Mouse (Mus musculus) fat pad, adult 2 months (tissue): ENCODE measurements around the gene Mc3r.

Experiments
- DNase-seq: peaks from one replicate; pipeline ENCODE4 v3.0.0-alpha.2; 2011; ENCODE audit warnings: low read depth, low spot score; ENCODE audit errors: extremely low read depth

Mc3r gene

GRCm38 (mm10) chr2:172249336-172249735 is 1.0 kb downstream of the Mc3r start:
- no peak for DNase-seq

DNA sequence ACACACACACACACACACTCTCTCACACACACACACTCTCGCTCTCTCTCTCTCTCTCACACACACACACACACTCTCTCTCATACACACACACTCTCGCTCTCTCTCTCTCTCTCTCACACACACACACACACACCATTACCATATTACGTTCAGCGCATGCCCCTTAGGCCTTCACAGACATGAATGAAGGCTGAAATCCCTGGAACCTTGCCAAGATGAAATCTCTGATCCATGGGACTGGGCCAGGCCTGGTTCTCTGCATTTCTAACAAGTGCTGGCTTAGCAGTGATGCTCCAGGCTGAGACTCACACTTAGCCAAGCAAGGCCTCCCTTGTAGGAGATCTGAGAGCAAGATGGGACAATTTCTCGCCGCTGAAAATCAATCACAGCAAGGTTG is 8.1 kb downstream of the Mc3r start:
- DNase-seq, result no peak

DNA sequence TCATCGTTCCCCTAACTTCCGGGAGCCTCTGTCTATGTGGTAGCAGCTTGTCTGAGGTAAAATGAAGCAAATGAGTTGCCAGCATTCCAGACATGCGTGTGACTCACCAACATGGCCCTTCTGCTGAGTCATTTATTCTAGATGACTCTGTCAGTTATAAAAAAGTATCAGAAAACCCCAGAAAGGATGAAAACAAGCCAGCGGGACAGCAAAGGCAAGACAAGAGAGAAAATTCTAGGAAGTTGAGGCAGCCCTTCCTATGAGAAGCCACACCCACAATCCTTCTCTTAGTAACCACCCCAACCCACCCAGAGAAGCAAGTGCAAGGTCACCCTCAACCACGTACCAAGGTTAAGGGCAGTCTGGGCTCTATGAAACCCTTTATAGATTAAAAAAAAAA is 8.7 kb downstream of the Mc3r start:
- no peak for DNase-seq

- no peak for DNase-seq
Measured at GRCm38 (mm10) chr2:172257471-172258065, 9.3 kb downstream of the Mc3r start.

GRCm38 (mm10) chr2:172260064-172260463 is 11.8 kb downstream of the Mc3r start:
- DNase-seq, result no peak

GRCm38 (mm10) chr2:172261441-172261840 is 13.1 kb downstream of the Mc3r start:
- no peak for DNase-seq

GRCm38 (mm10) chr2:172263216-172263615 is 14.9 kb downstream of the Mc3r start:
- DNase-seq, result no peak

DNA sequence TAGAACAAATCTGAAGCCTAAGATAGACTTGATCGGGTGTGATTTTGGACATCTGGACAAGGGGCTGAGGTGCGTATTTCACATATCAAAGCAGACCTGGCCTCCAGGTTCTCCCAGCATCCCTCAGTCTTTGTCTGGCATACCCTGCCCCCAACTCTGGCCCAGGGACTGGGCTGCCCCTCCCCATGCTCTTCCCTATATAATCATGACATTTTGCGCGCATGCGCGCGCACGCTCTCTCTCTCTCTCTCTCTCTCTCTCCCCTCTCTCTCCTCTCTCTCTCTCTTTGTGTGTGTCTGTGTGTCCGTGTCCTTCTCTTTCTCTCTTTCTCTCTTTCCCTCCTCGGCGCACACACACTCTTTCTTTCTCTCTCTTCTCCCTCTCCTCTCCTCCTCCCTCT is 21.6 kb downstream of the Mc3r start:
- no peak for DNase-seq

GRCm38 (mm10) chr2:172270485-172270944 is 22.2 kb downstream of the Mc3r start:
- DNase-seq, result no peak

DNA sequence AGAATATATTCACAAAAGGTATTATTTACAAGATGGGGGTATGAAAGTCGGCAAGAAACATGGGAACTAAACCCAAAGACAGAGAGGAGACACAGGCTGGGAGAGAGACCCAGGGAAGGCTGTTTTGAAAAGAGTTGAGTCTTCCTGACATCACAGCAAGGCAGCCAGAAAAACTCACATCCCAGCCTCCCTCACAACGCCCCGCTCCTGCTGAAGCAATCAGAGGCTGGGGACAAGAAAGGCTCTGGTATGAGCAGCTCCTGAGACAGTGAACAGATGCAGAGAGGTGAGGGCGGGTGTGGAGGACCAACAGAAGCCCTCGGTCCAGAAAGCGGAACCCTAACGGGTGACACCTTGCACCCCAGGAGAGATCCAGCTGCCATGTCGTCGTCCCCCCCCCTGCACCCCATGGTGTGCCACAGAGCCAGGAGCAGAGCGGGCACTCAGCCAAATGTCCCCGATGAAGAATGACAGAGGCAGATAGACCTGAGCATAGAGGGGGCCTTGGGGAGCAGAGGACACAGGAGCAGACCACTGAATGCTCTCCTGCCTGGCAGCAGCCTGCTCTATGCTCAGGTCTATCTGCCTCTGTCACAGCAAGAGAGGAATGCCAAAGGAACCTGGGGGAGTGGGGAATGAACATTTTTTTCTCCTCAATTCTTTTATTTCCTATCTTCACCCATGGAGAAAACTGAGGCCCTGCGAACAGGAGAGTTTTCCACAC is 22.8 kb downstream of the Mc3r start:
- no peak for DNase-seq

DNA sequence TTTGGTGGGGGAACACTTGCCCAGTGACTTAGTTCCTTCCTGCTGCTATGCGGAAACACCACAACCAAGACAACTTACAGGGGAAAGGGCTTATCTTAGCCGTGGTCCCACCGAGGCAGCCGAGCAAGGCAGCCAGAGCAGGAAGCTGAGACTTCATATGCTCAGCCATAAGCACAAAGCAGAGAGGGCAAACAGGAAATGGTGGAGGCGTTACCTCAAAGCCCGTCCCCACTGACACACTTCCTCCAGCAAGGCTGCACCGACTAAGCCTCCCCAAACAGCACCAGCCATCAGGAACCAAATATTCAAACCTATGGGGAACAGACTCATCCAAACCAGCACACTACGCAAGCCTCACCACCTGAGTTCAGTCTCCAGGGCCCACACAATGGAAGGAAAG is 26.4 kb downstream of the Mc3r start:
- DNase-seq, result no peak

GRCm38 (mm10) chr2:172276155-172276554 is 27.9 kb downstream of the Mc3r start:
- DNase-seq, result no peak

DNA sequence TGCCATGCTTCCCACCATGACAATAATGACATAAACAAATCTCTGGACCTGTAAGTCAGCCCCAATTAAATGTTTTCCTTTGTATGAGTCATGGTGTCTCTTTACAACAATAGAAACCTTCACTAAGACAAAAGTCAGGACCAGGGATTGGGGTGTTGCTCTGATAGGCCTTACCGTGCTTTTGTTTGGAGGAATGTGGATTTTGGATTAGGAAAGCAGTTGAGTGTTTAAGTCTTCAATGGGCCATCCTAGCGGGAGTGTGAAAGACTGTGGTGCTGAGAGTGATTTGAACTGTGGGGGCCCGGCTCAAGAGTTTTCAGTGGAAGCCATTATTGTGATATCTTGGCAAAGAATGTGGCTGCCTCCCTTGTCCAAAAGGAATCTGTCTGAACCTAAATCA is 30.7 kb downstream of the Mc3r start:
- DNase-seq, result no peak

GRCm38 (mm10) chr2:172282071-172282710 is 33.9 kb downstream of the Mc3r start:
- no peak for DNase-seq

DNA sequence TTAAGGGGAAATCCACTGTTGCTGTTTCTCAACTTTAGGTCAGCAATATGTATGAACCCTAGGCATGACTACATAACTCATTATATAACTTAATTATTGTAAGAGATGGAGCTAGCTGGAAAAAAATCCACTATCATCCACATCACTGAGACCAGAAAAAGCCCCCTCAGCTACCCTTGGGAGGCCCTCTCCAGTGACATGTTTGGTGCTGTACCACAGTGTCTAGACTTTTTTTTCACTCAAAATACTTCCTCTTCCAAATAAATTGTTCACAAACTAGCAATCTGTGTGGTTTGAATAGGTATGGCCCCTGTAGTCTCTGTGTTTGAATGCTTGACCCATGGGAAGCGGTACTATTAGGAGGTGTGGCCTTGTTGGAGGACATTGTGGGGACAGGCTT is 39.4 kb downstream of the Mc3r start:
- DNase-seq, result no peak

DNA sequence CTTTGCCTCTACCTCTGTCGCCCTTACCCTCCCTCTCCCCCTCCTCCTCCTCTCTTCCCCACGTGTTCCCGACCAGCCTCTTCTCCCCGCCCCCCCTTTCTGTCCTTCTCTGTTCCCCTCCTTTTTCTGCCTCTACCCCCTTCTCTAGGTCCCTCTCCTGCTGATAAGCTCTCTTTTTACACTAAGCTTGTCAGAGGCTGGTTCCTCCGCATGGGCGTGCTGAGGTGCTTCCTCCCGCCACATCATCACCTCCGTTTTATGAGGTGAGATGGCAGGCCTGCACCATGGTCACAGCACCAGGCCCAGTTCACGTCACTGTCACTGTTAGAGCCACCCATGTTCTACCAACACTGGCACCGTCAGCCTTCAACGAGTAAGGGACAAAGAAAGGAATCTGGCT is 40.7 kb downstream of the Mc3r start:
- DNase-seq, result no peak

DNA sequence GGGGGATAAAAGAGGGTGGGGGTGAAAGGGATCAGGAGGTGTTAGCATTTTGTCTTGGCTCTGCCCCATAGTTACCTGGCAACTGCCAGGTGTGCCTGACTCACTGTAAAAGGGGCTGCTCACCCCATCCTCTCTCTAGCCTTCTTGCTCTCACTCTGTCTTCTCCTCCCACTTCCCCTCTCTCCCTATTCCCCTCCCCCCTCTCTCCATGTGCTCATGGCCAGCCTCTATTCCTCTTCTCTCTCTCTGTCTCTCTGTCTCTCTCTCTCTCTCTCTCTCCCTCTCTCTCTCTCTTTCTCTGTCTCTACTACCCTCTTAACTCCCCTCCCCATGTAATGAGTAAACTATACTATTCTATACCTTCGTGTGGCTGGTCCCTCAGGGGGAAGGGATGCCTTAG is 41.3 kb downstream of the Mc3r start:
- no peak for DNase-seq

- no peak for DNase-seq
Measured at GRCm38 (mm10) chr2:172290474-172290873, 42.2 kb downstream of the Mc3r start.

DNA sequence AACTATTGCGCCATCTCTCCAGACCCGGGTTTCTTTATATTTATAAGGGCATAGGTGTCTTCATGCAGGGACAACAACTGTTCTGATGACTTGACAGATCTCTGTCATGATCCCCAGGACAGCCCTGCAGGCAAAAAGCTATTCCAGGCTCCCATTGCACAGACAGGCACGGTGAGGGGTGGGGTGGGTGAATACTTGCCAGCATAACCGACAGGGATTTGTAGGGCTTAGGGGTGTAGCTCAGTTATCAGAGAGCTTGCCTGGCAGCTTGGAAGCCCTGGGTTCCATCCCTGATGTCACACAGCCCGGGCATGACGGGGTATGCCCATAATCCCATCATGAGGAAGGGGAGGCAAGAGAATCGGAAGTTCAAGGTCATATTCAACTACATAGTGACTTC is 42.7 kb downstream of the Mc3r start:
- DNase-seq, result no peak

DNA sequence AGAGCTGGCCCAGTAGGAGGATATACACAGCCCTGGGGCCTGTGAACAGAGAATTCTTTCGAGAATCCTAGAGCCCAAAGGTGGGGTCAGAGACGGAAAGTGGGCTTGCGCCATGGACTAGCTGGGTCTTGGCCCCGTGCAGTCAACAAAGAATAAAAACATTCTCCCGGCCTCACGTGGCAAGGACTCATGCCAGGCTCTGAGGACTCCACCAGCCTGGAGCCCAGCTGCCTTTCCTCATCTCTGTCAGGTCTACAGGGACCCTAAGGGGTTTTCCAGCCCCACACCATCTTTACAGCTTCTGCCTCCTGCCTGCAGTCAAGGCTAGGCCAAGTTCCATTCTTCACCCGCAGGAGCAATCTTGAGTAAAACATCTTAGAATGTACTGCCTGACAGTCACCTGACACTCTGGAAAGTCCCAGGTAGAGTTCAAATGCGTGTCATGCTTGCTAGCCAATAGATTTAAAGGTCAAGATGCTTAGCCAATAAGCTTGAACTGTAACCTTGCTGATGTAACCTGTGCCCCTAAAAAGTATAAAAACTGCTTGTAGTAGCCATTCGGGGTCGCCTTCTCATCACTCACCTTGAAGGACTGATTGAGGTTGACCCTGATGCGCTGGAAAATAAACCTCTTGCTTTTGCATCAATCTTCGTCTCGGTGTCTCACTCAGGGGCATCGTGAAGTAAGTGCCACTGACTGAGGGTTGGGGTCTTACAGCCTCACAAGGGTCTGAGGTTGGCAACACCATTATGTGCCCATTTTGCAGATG is 43.6 kb downstream of the Mc3r start:
- no peak for DNase-seq

GRCm38 (mm10) chr2:172292525-172293405 is 44.5 kb downstream of the Mc3r start:
- no peak for DNase-seq
